Mouse (Mus musculus) layer of hippocampus, adult 9-11 months (tissue): ENCODE results near the gene Pde4b.

Source experiments
- DNase-seq: peaks from one replicate; pipeline ENCODE4 v3.0.0; 2022

Gene Pde4b

DNA sequence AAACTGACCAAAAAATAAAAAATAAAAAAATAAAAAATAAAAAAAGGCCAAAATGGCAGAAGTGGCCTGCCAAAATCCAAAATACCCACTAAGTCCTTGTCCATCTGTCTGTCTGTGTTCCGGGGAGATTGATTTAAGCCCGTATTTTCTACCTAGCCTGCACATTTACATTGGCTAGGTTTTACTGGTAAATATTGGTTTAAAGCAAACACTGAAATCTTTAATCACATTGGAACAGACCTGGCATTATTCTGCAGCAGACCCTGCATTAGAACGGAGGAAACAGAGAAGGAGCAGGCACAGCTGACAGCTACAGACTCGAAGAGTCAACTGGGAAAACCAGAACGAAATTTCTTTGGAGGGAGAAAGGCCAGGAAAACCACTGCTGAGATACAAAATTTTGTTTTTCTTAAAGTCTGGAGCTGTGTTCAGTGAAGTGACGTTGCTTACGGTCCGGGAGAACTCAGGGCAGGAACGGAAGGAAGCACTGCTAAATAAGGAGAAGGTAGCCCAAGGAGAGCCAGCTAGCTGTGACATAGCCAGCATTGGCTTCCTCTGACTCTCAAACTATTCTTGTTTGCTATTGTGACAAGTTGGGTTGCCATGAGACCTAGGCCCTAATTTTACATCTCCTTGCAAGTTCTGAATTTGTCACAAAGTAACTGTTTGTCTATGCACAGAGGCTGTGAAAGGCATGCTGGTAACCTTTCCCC, 470.3 kb downstream of the Pde4b start:
- DNase-seq: no peak

DNA sequence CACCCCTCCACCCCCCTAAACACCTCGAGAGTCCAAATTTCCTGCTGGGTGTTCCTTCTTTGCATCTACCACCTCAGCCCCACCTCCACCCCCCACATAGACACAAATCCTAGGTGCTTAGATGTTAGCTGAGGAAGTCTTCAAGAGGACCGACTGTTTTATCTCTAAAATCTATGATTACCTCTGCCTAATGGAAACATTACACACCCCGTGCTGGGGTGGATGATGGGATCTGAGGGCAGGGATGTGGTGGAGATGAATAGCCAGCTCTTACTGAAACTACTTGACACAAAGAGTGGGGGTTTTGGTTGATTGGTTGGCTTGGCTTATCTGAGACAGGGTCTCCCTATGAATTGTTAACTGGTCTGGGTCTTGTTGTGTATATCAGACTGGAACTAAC, 471.0 kb downstream of the Pde4b start:
- DNase-seq: no peak

GRCm38 (mm10) chr4:102560676-102561280, 473.4 kb downstream of the Pde4b start:
- no peak for DNase-seq

DNA sequence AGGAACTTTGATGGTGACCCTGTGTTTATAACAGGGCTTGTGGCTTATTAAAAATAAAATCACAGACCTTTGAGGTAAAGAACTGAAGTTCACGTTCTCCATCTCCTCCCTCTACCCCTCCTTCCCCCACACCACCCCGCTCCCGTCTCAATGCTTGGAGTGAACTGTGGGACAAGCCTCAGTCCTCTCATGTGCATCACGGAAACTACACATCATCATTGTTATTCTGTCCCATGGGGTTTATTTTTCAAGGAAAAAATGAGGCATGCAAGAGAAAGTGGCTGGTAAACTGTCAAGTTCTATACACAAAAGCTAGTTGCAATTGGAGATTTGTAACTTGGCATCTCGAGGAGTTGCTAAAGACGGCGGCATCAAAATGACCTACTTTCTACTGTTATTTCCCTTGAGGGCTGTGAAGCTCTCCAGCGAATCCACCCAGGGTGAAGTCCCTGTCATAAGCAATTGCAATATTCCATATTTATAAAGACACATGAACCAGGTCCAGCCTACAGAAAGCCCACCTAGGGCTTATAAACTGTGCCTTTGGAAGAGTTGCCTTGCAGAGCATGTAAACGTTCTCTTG, 476.0 kb downstream of the Pde4b start:
- no peak for DNase-seq

GRCm38 (mm10) chr4:102564286-102564685, 476.9 kb downstream of the Pde4b start:
- no peak for DNase-seq

DNA sequence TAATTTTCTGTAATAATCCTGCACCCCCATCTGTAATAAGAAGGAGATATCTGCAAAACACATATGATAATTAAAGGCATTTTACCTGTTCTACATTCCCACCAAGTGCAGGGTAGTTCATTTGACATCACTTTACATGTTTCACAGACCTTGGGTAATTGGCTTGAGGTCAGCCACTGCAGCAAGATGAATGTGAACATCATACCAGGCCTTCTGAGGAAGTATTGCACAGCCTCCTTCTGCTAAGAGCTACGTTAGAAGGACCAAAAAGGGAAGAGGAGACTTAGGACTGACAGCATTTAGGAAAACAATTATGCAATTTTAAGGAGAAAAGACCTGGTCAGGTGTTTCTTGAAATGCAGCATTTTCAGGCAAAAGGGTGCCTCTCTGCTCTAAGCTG, 479.1 kb downstream of the Pde4b start:
- DNase-seq: no peak

DNA sequence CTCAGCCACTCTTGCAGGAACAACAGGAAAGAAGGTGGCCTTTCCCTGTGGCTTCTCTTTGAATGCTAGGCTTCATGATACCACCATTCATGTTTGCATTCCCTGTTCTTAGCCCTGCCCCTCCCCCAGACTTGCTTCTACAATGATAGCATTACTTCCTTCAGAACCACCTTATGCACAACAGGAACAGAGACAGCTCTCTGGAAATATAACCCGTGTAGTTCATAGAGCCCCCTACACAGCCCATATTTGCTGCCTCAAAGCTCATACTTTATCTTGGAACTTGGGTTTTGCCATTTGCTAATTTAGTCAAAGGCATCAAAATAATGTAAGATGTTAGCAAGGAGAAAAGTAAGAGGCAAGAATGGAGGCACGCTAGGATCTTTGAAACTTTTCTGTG, 479.8 kb downstream of the Pde4b start:
- no peak for DNase-seq

- no peak for DNase-seq
Observed at GRCm38 (mm10) chr4:102567676-102568254, 480.4 kb downstream of the Pde4b start.

DNA sequence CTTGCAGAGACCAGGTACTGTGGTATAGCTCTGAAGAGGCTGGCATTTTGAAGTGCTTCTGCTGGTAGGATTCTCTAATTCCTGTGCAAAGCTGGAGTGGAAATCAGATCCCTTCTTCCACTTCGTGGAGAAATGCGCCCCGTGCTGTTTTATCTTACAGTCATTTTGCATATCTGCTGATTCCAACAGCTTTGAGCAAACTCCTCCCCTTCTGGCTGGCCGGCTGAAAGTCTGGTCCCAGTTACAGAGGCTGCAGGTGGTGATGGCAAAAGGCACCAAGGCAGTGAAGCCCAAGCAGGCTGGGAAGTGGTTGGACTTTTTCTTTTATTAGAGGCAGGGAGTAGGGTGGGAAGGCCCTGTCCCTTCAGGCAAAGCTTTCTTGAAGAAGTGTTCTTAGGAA, 481.2 kb downstream of the Pde4b start:
- no peak for DNase-seq

GRCm38 (mm10) chr4:102569101-102569583, 481.8 kb downstream of the Pde4b start:
- DNase-seq: no peak

DNA sequence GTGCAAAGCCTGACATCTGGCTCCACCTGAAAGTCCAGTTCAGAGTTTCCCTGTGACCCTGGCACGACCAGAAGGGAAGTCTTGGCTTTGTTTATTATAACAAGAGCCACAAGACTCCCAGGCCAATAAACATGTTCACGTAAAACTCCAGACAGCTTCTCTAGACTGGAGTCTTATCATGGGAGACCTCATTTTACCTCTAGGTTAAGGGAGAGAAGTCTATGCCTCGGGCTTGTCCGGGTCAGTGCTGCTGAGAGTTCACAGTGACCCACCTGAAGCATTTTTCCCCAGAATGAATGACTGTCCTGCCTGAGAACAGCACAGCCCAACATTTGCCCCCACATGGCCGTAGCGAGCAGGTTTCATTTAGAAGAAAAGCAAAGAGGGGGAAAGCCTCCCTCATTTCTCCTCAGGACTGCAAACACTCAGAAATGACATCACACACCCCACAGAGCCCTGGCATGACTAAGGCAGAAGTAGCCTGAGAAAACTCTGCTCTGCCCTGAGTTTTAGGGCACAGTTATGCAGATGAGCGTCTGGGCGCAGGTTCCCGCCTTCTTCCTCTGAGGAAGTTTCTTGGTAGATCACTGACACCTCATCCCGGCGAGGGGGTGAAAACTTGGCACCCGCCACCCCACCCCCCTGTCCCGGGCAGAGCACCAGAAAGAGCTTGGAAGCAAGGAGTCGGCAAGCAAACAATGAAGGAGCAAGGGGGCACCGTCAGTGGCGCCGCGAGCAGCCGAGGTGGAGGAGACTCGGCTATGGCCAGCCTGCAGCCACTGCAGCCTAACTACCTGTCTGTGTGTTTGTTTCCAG, 482.8 kb downstream of the Pde4b start:
- DNase-seq: no peak

GRCm38 (mm10) chr4:102570766-102571411, 483.5 kb downstream of the Pde4b start:
- DNase-seq: no peak

- DNase-seq: no peak
Observed at GRCm38 (mm10) chr4:102572031-102572430, 484.7 kb downstream of the Pde4b start.

DNA sequence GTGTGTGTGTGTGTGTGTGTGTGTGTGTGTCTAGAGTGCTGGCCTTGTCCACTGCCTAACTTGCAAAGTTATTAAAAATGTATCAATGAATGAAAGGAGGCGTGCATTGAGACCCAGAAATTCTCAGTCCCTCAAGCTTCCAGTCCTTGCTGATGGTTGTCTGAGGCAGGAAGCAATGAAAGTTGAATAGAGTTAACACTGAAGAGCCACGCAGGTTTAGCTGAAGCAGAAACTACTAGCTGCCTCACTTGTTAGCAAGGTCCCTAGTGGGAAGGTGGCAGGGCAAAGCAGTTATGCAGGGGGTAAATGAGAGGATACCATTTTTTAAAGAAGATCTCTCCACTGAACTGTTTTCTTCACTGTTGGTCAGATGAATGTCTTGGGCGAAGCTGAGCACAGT, 485.2 kb downstream of the Pde4b start:
- no peak for DNase-seq

- DNase-seq: no peak
Observed at GRCm38 (mm10) chr4:102573361-102573781, 486.0 kb downstream of the Pde4b start.

GRCm38 (mm10) chr4:102574226-102574625, 486.9 kb downstream of the Pde4b start:
- no peak for DNase-seq

- no peak for DNase-seq
Observed at GRCm38 (mm10) chr4:102574666-102575254, 487.4 kb downstream of the Pde4b start.

DNA sequence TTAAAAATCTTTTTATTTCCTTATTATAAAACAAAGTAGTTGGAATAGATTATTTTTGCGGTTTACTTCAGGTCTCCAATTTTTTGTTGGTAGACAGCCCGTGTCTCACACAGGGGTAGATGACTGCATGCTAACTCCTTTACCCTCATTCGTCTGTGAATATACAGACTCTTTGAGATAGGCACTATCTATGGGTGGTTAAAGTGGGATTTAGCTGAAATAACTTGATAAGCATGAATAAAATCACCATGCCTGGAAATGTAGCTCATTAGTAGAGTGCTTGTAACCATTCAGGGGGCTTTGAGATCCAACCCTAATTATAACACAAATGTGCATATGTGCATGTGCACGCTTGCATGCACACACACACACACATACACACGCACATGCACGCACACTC, 488.8 kb downstream of the Pde4b start:
- no peak for DNase-seq

- no peak for DNase-seq
Observed at GRCm38 (mm10) chr4:102577636-102578035, 490.3 kb downstream of the Pde4b start.

DNA sequence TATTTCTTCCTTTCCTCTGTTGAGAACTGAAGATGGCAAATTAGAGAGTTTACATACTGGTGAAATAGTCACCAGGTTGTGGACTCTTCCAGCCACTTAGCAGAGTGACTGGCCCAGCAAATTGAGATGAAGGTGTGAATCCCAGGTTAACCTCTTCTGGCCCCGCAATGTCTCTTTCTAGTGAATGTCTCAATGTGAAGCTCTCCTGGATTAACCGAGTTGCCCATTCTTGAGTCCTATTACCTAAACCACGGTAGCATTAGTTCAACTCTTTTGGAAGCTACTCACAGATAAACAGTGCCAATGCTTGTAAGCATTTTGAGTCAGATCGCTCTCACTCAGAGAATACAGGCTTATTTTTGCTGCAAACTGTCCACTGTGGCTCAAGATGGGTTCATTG, 491.7 kb downstream of the Pde4b start:
- no peak for DNase-seq

DNA sequence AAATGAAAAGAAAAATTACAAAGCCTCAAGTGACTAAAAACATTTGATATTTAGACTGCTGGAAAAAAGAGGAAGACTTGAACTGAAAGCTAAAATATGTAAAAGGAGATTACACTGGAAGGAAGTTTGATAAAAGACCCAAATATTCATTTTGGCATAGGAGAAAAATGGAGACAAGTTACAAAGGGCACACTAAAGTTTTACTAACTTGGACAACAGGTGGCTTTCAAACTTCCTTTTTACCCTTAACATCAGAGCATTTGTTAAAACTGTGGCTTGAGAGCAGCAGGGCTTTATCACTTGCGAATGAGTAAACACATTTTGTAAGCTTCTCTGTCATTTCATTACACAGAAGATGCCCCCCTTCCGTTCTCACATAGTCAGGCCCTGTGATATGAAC, 492.4 kb downstream of the Pde4b start:
- no peak for DNase-seq

- no peak for DNase-seq
Observed at GRCm38 (mm10) chr4:102582165-102582749, 494.9 kb downstream of the Pde4b start.
